Mouse (Mus musculus) MEL (cell line): ENCODE measurements around the gene Spon2. TPM values are rescaled to one million over a fixed set of nuclear protein-coding genes. Genes with fewer than 3 reads are reported as not detected.

Experiments
- DNase-seq: peaks from one replicate; pipeline ENCODE4 v3.0.0; 2011; ENCODE audit warnings: low read depth, low spot score
- H3K27ac ChIP-seq: 2 replicates; pipeline ENCODE4 v1.5.1; 2012; ENCODE audit warnings: low read depth, mild to moderate bottlenecking, control low read depth, low read length, moderate library complexity; ENCODE audit not compliant: control insufficient read depth
- H3K27me3 ChIP-seq, 2 experiments: fragments of 150-350 bp in 1 of 2; sonication (generic) in 1 of 2; 2 replicates each; pipeline ENCODE4 v1.6.1; 2012; ENCODE audit warnings: low read length in 2 of 2, mild to moderate bottlenecking in 2 of 2, improper control_type of control experiment in 1 of 2, moderate library complexity in 1 of 2; ENCODE audit not compliant: insufficient read depth in 2 of 2, control insufficient read depth in 1 of 2
- H3K36me3 ChIP-seq, 2 experiments: 2 replicates each; pipeline ENCODE4 v1.6.1; 2012 to 2014; ENCODE audit warnings: low read length in 2 of 2, improper control_type of control experiment in 1 of 2, inconsistent platforms in 1 of 2, mild to moderate bottlenecking in 1 of 2; ENCODE audit not compliant: insufficient read depth in 2 of 2, control insufficient read depth in 1 of 2
- H3K4me1 ChIP-seq, 2 experiments: fragments of 150-350 bp in 1 of 2; sonication (generic) in 1 of 2; 2 replicates each; pipeline ENCODE4 v1.6.1; 2012; ENCODE audit warnings: low read length in 2 of 2, improper control_type of control experiment in 1 of 2, mild to moderate bottlenecking in 1 of 2; ENCODE audit not compliant: insufficient read depth in 2 of 2, control insufficient read depth in 1 of 2
- H3K4me3 ChIP-seq, 2 experiments: fragments of 150-350 bp in 1 of 2; sonication (generic) in 1 of 2; 2 replicates each; pipeline ENCODE4 v1.5.1; 2012; ENCODE audit warnings: low read depth in 2 of 2, low read length in 2 of 2, mild to moderate bottlenecking in 2 of 2, moderate library complexity in 2 of 2, control low read depth in 1 of 2, improper control_type of control experiment in 1 of 2; ENCODE audit not compliant: control insufficient read depth in 1 of 2, insufficient read depth in 1 of 2
- H3K79me2 ChIP-seq: 2 replicates; pipeline ENCODE4 v1.6.1; 2012; ENCODE audit warnings: mild to moderate bottlenecking, low read length, moderate library complexity; ENCODE audit not compliant: control insufficient read depth, poor library complexity, insufficient read depth
- H3K9ac ChIP-seq: 2 replicates; pipeline ENCODE4 v1.6.1; 2012; ENCODE audit warnings: low read depth, mild to moderate bottlenecking, control low read depth, low read length, moderate library complexity; ENCODE audit not compliant: control insufficient read depth, poor library complexity, severe bottlenecking
- H3K9me3 ChIP-seq: fragments of 150-350 bp; sonication (generic); replicated peaks from 2 replicates; pipeline ENCODE4 v1.6.1; 2012; ENCODE audit warnings: mild to moderate bottlenecking, low read length, improper control_type of control experiment, moderate library complexity; ENCODE audit not compliant: insufficient read depth
- BHLHE40 ChIP-seq: IDR thresholded peaks from 2 replicates; pipeline ENCODE4 v1.6.1; 2012; ENCODE audit warnings: low read depth, mild to moderate bottlenecking, inconsistent platforms, low read length, improper control_type of control experiment, borderline replicate concordance
- CTCF ChIP-seq, 3 experiments: IDR thresholded peaks in 2 of 3; conservative IDR thresholded peaks in 1 of 3; 2 replicates each; pipeline ENCODE4 v1.5.1; 2011 to 2012; ENCODE audit warnings: low read length in 3 of 3, low read depth in 2 of 3, mild to moderate bottlenecking in 2 of 3, improper control_type of control experiment in 1 of 3, inconsistent platforms in 1 of 3, mixed read lengths in 1 of 3, moderate library complexity in 1 of 3; ENCODE audit not compliant: control insufficient read depth in 1 of 3, insufficient read depth in 1 of 3, poor library complexity in 1 of 3, severe bottlenecking in 1 of 3
- EP300 ChIP-seq, 2 experiments: IDR thresholded peaks; 2 replicates each; pipeline ENCODE4 v1.6.1; 2011; ENCODE audit warnings: improper control_type of control experiment in 2 of 2, low read length in 2 of 2, low read depth in 1 of 2, mild to moderate bottlenecking in 1 of 2
- JUND ChIP-seq: IDR thresholded peaks from 2 replicates; pipeline ENCODE4 v1.6.1; 2011; ENCODE audit warnings: low read depth, mild to moderate bottlenecking, improper control_type of control experiment, low read length
- KAT2A ChIP-seq: conservative IDR thresholded peaks from 2 replicates; pipeline ENCODE4 v1.6.1; 2012; ENCODE audit warnings: low read depth, low read length, improper control_type of control experiment, inconsistent platforms
- MXI1 ChIP-seq: IDR thresholded peaks from 2 replicates; pipeline ENCODE4 v1.6.1; 2011; ENCODE audit warnings: mild to moderate bottlenecking, low read depth, low read length, improper control_type of control experiment
- MYB ChIP-seq: IDR thresholded peaks from 2 replicates; pipeline ENCODE4 v1.6.1; 2011; ENCODE audit warnings: mild to moderate bottlenecking, low read depth, low read length, improper control_type of control experiment
- NRF1 ChIP-seq: IDR thresholded peaks from 2 replicates; pipeline ENCODE4 v1.6.1; 2014; ENCODE audit warnings: low read depth, mild to moderate bottlenecking, inconsistent platforms, low read length, improper control_type of control experiment, moderate library complexity; ENCODE audit not compliant: poor library complexity, insufficient read depth, severe bottlenecking
- POLR2A ChIP-seq, 2 experiments: IDR thresholded peaks; 2 replicates each; pipeline ENCODE4 v1.6.1; 2011 to 2012; ENCODE audit warnings: low read length in 2 of 2, mild to moderate bottlenecking in 2 of 2, control low read depth in 1 of 2, improper control_type of control experiment in 1 of 2, low read depth in 1 of 2, moderate library complexity in 1 of 2; ENCODE audit not compliant: control insufficient read depth in 1 of 2, insufficient read depth in 1 of 2, poor library complexity in 1 of 2
- SMC3 ChIP-seq: IDR thresholded peaks from 2 replicates; pipeline ENCODE4 v1.6.1; 2011; ENCODE audit warnings: low read depth, low read length, improper control_type of control experiment
- TAL1 ChIP-seq: IDR thresholded peaks from 2 replicates; pipeline ENCODE4 v1.6.1; 2012; ENCODE audit warnings: mild to moderate bottlenecking, inconsistent platforms, low read length, moderate library complexity, mixed read lengths
- USF1 ChIP-seq: IDR thresholded peaks from 2 replicates; pipeline ENCODE4 v1.6.1; 2014; ENCODE audit warnings: low read depth, mild to moderate bottlenecking, inconsistent platforms, low read length, improper control_type of control experiment, moderate library complexity
- ZC3H11A ChIP-seq: IDR thresholded peaks from 2 replicates; pipeline ENCODE4 v1.6.1; 2012; ENCODE audit warnings: low read depth, mild to moderate bottlenecking, inconsistent platforms, low read length, improper control_type of control experiment
- ZKSCAN1 ChIP-seq: IDR thresholded peaks from 2 replicates; pipeline ENCODE4 v1.6.1; 2012; ENCODE audit warnings: low read depth, mild to moderate bottlenecking, inconsistent platforms, low read length, improper control_type of control experiment, moderate library complexity
- ZMIZ1 ChIP-seq: IDR thresholded peaks from 2 replicates; pipeline ENCODE4 v1.6.1; 2012; ENCODE audit warnings: low read depth, mild to moderate bottlenecking, inconsistent platforms, low read length, improper control_type of control experiment, moderate library complexity
- polyA plus RNA-seq, 2 experiments: library from polyadenylated mRNA; stranded (reverse) in 1 of 2; unstranded in 1 of 2; fragments of >175 nt in 1 of 2; fragments of >200 nt in 1 of 2; gene quantifications; 2 replicates each; pipeline versions ENCODE4 v1.2.1 to v1.2.4; 2012; ENCODE audit warnings: low replicate concordance in 2 of 2, low read depth in 1 of 2; ENCODE audit not compliant: insufficient read length in 2 of 2, insufficient read depth in 1 of 2, missing spikeins in 1 of 2
- total RNA-seq: library from RNA; depleted of rRNA; stranded (reverse); fragments of 300-350 nt; gene quantifications from 2 replicates; pipeline ENCODE4 v1.2.3, GENCODE M21; 2012

Spon2 gene
- total and polyA plus RNA-seq, 3 experiments, result 2.6 to 3.1 TPM; not detected in 1

DNA sequence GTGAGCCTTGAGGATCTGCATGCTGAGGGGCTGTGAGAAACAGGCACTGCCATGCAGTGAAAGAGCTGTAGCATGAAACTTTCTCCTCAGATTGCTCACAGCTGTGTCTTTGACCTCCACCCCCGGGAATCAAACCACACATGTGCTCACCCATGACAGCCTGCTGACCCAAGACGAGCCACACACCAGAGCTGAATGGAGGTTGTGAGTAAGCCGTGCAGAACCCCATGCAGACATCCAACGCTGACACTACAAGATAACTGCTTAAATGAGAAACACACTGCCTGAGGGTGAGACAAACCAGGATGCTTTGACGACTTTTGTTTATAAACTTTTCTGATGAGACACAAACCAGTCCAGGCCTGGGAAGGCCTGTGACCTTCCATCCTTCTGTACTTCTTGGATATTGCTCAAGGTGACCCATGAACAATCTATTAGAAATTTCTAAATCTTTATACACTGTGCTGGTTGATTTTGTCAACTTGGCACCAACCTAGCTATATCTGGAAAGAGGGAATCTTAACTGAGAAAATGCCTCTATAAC is 26.2 kb upstream of the Spon2 start:
- TF ChIP-seq ZC3H11A (no peak), BHLHE40 (no peak), MXI1 (no peak), MYB (no peak), EP300 (IDR thresholded peaks at IDR 0.05; ENCODE audit: low read depth in 1 of 2, low read length in 2 of 2) (no peak)
- H3K4me1 ChIP-seq, result no peaks in the 10 kb centered on the region
- DNase-seq, result no peak

DNA sequence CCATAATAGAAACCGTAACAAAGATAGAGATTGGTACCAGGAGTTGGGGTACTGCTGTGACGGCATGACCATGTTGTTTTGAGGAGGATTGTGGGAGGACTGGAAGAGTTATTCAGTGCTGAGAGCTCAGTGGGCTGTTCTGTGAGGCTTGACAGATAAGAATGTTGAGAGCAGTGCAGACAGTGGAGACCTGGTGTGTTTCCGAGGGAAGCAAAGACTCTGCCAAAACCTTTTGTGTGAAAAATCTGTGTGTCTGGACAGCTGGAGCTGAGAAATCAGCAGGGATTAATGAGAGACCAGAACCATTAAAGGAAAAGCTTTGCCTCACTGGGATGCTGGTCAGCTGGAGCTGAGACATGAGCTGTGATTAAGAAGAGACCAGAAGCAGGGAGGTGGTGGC is 21.7 kb upstream of the Spon2 start:
- no peak for TF ChIP-seq POLR2A (IDR thresholded peaks at IDR 0.05; ENCODE audit: control insufficient read depth in 1 of 2, insufficient read depth in 1 of 2, low read depth in 1 of 2, low read length in 2 of 2, poor library complexity in 1 of 2)
- no peak for TF ChIP-seq ZKSCAN1
- TF ChIP-seq JUND, result no peak
- no peak for TF ChIP-seq EP300 (IDR thresholded peaks at IDR 0.05; ENCODE audit: low read depth in 1 of 2, low read length in 2 of 2)
- Histone ChIP-seq H3K9ac (no peak overlapping the region), H3K9me3 (no peaks in the 10 kb centered on the region), H3K4me3 (no peak overlapping the region), H3K27ac (no peak overlapping the region), H3K4me1 (no peaks in the 10 kb centered on the region), H3K36me3 (no peaks in the 10 kb centered on the region), H3K27me3 (no peaks in the 10 kb centered on the region), H3K79me2 (no peaks in the 10 kb centered on the region)
- no peak for DNase-seq

More for the DNA sequence above, 26.2 kb upstream of the Spon2 start:
- Histone ChIP-seq H3K79me2 (no peaks in the 10 kb centered on the region), H3K27ac (no peak overlapping the region), H3K9me3 (no peaks in the 10 kb centered on the region), H3K27me3 (no peaks in the 10 kb centered on the region), H3K9ac (no peak overlapping the region), H3K36me3 (peaks cover 0 to 7% of the 10 kb centered on the region in 2 experiments; a peak in 1 of 4 replicates), H3K4me3 (no peak overlapping the region)

DNA sequence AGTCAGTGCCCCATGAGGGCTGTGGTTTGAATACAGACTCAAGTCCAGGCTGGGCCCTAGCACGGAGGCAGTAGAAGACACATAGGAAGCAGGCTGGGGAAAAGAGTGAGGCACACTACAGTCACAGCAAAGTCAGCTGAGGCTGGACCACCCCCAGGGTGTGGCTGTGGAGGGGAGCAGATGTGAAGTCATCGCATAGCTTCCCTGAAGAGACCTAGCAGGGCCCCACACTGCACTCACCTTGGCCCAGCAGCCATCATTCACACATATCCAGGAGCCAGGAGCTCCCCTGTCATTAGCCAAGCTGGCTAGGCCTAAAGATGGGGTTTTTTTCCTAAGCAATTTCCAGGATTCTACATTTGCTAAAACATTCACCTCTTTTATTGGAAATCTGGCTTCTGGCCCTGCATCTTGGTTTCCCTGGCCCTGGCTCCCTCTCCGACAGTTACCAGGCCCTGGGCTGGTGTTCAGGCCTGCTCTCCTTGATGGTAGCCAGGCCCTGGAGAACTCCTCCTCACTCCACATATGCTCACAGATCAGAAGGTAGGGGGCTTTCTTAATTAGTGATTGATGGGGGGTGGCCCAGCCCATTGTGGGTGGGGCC is 21.0 kb upstream of the Spon2 start:
- H3K27ac ChIP-seq, result no peak overlapping the region
- no peak overlapping the region for H3K9ac ChIP-seq
- H3K36me3 ChIP-seq, result no peaks in the 10 kb centered on the region
- H3K4me3 ChIP-seq, result no peak overlapping the region
- no peaks in the 10 kb centered on the region for H3K79me2 ChIP-seq
- H3K27me3 ChIP-seq, result no peaks in the 10 kb centered on the region
- TF ChIP-seq KAT2A (no peak), NRF1 (no peak), CTCF (IDR thresholded peaks at IDR 0.05 in 2 of 3, conservative IDR thresholded peaks at IDR 0.05 in 1 of 3; ENCODE audit: control insufficient read depth in 1 of 3, insufficient read depth in 1 of 3, low read depth in 2 of 3, low read length in 3 of 3, poor library complexity in 1 of 3, severe bottlenecking in 1 of 3) (no peak), ZMIZ1 (no peak), MXI1 (no peak), TAL1 (no peak), SMC3 (no peak), USF1 (no peak)
- no peak for DNase-seq
- no peaks in the 10 kb centered on the region for H3K4me1 ChIP-seq
- no peaks in the 10 kb centered on the region for H3K9me3 ChIP-seq
